Mouse (Mus musculus) thymus, postnatal 0 days (tissue): Measurements from ENCODE around the gene Mycbp2. TPM values are rescaled to one million over a fixed set of nuclear protein-coding genes. Genes with fewer than 3 reads are reported as not detected.

ENCODE experiments used
- DNase-seq: peaks from one replicate; pipeline ENCODE4 v3.0.0-alpha.2; 2015; ENCODE audit warnings: low spot score
- polyA plus RNA-seq: library from polyadenylated mRNA; unstranded; fragments of >200 nt; fragmentation: Nextera tagmentation; extraction: Ambion mirVana; gene quantifications from 2 replicates; pipeline ENCODE4 v1.2.1, GENCODE M21; 2015

The Mycbp2 gene
- polyA plus RNA-seq, 1 experiment from 2014 or later, result 26.7 TPM

GRCm38 (mm10) chr14:103102731-103103335, 243.8 kb downstream of the Mycbp2 start:
- no peak for DNase-seq

- no peak for DNase-seq
Observed at GRCm38 (mm10) chr14:103102246-103102645, 244.4 kb downstream of the Mycbp2 start.

- DNase-seq, result no peak
Observed at GRCm38 (mm10) chr14:103101171-103101570, 245.4 kb downstream of the Mycbp2 start.

- DNase-seq, result no peak
Observed at GRCm38 (mm10) chr14:103100296-103100695, 246.3 kb downstream of the Mycbp2 start.

GRCm38 (mm10) chr14:103099238-103099933, 247.2 kb downstream of the Mycbp2 start, which contains the start of gene Fbxl3:
Gene Fbxl3 (minus strand): TSS chr14:103099566.
- DNase-seq, result peak; percentile 86

GRCm38 (mm10) chr14:103098587-103099235, 247.9 kb downstream of the Mycbp2 start:
- peak; percentile 86 for DNase-seq

- no peak for DNase-seq
Observed at GRCm38 (mm10) chr14:103098213-103098586, 248.4 kb downstream of the Mycbp2 start.

- DNase-seq, result no peak
Observed at GRCm38 (mm10) chr14:103096621-103097020, 250.0 kb downstream of the Mycbp2 start.

- DNase-seq, result no peak
Observed at GRCm38 (mm10) chr14:103095826-103096225, 250.8 kb downstream of the Mycbp2 start.

GRCm38 (mm10) chr14:103095036-103095435, 251.6 kb downstream of the Mycbp2 start:
- DNase-seq, result peak; percentile 26

- DNase-seq, result no peak
Observed at GRCm38 (mm10) chr14:103093670-103094069, 252.9 kb downstream of the Mycbp2 start.

GRCm38 (mm10) chr14:103093236-103093635, 253.4 kb downstream of the Mycbp2 start:
- DNase-seq, result no peak

- peak; percentile 58 for DNase-seq
Observed at GRCm38 (mm10) chr14:103088624-103089023, 258.0 kb downstream of the Mycbp2 start.

GRCm38 (mm10) chr14:103087846-103088245, 258.8 kb downstream of the Mycbp2 start:
- DNase-seq, result no peak

GRCm38 (mm10) chr14:103086671-103087324, 259.8 kb downstream of the Mycbp2 start:
- DNase-seq, result no peak

- DNase-seq, result no peak
Observed at GRCm38 (mm10) chr14:103085840-103086533, 260.6 kb downstream of the Mycbp2 start.

- DNase-seq, result no peak
Observed at GRCm38 (mm10) chr14:103079209-103079977, 267.2 kb downstream of the Mycbp2 start.

GRCm38 (mm10) chr14:103078006-103078912, 268.4 kb downstream of the Mycbp2 start:
- no peak for DNase-seq

GRCm38 (mm10) chr14:103077272-103078005, 269.2 kb downstream of the Mycbp2 start:
- DNase-seq, result no peak
